Mouse (Mus musculus) embryonic stem cell, embryonic (primary cell): Measurements from ENCODE around the gene Csmd2.
"Not testable (repeated sequence)": the region's sequence is repeated elsewhere in the genome, so short reads cannot be mapped to it uniquely, and the experiment has no call there.

Experiments used
- CTCF ChIA-PET, 4 experiments: fragments of 300-600 bp in 2 of 4; fragments of 350-600 bp in 2 of 4; sonication (Branson Sonifier 250); formaldehyde crosslinking; loops; one replicate each; lab custom pipeline; 2022; ENCODE audit warnings: inconsistent platforms in 2 of 4; lab: Charles Lee
- POLR2A ChIA-PET, 4 experiments: fragments of 300-600 bp in 2 of 4; fragments of 350-600 bp in 2 of 4; sonication (Branson Sonifier 250); formaldehyde crosslinking; loops; one replicate each; lab custom pipeline; 2022; ENCODE audit warnings: antibody characterized with exemption in 4 of 4, inconsistent platforms in 1 of 4; lab: Charles Lee

The Csmd2 gene

DNA sequence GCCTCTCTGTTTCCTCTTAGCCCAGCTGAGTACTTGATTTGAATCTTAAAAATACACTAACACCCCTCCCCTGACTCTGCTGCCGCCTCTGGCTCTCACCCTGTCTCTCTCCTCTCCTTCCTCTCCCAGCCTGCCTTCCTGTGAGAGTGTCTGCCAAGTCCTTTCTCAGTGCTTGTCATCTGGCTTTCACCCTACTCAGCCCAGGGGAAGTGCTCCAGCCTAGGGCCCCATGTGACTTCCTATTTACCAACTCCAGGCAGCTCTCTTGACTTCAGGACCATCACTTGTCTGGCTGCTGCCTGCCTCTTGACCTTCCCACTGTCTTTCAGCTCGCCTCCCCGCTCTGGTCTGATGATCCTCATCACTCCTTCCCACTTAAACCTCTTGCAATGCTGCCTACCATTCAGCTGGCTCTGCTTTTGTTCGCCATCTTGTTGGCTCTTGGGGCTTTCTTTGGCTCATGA lies 15.0 kb downstream of the Csmd2 start:
- CTCF ChIA-PET: interaction anchor here in 1 of 4 experiments (0.6 kb wide), 1 partner anchor 199 kb away, joined by 4 read pairs; no protein-coding TSS in a partner anchor

DNA sequence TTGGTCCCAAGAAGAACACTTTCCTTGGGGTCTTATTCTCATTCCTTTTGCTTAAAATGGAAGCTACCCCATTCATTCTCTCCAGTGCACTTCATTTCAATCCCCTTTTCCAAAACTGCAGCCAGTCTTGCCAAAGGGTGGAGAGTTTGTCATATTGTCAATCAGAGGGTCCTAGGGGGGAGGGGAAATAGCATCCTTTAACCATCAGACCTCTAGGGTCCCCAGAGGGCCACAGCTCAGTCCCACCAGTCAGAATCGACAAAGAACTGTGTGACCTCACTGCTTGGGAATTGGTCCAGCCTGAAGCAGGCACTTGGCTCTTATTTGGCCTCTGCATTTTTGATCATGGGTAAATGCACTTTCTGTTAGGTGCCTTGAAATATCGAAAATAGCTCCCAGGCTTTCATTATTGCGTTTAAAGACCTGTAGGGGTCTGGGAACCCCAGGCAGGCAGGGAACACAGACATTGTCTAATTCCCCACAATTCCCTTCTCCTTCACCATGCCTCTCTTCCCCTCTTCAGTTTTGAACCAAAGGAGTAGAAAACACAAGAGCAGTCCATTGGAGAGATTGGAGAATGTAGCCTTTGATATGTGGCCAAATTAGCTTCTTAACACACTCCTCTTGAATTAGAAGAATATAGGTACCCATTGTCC lies 17.3 kb downstream of the Csmd2 start:
- ChIA-PET CTCF (interaction anchor here in 1 of 4 experiments (0.6 kb wide), 1 partner anchor 69 kb away, joined by 3 read pairs; no protein-coding TSS in a partner anchor), POLR2A (interaction anchor here in 1 of 4 experiments (0.6 kb wide), 1 partner anchor 16 kb away, joined by 3 read pairs; no protein-coding TSS in a partner anchor)

More for the DNA sequence above, 15.0 kb downstream of the Csmd2 start:
- POLR2A ChIA-PET: no interaction called here

DNA sequence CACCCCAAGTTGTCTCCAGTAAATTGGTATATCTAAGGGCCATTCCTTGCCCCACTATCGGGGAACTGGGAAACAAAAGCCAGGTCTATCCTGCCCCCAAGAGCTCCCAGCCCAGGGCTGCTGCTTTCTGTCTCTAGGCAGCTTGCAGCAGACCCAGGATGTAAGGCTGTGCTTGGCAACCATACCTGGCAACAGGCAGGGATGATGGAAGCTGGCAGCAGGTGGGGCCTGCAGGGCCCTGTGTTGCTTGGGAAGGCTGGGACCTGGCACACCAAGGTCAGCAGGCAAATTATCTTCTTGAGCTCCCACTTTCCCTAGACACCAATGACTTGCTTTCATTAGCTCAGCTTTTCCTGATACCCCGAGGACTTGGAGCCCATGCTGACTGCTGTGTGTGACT lies 31.8 kb downstream of the Csmd2 start:
- POLR2A ChIA-PET: no interaction called here
- CTCF ChIA-PET: interaction anchor here in 1 of 4 experiments (0.6 kb wide), 1 partner anchor 70 kb away, joined by 9 read pairs; no protein-coding TSS in a partner anchor

DNA sequence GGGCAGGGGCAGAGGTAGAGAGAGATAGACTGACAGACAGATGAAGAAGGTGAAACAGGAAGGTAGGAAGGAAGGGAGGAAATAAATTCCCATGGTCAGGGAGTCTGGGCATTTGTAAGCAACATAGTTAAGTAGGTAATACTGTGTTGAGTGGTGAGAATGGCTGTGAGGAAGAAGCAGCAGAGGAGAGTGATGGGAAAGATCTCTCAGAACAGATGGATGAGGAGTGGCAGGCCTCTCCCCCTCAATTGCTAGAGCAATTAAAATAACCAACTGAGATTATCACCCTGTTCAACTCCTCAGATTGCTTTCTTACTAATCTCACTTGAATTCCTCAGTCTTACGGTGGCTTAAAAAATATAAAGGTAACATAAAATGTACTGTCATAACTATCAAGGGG lies 40.6 kb downstream of the Csmd2 start:
- CTCF ChIA-PET: no interaction called here
- POLR2A ChIA-PET: no interaction called here

DNA sequence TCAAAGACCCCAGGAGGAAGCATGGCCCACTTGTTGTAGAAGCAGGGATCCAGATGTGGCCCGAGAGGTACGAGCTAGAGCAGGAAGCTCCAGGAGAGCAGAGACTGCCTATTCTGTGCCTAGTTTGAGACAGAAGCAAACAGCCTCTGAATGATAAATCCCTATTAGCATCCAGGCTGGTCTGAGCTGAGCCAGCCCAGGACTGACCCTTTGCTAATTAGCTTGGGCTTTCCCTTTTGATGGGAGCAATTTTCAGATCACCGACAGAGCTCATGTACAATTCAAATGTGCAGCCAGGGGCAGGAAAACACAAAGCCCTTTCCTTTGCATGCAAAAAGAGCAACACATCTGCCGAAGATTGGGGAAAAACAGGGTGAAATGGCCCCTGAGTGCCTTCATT lies 54.2 kb downstream of the Csmd2 start:
- CTCF ChIA-PET: no interaction called here
- POLR2A ChIA-PET: no interaction called here

DNA sequence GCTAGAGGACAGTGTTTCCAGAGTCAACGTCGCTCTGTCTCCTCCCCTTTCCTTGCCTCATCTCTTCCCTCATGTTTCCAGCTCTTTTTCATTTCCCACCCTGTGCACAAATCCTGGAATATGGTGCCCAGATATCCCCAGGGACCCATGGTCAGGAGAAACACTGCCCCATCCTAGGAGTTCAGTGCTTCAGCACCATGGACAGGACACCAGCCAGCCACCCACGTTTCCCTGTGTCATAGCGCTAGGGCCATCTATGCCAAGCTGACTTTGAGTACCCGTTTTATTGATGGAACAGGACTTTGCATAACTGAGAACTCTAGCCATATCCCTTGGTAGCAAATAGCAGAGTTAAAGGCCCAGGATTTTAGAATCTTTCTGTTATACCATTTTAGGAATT lies 55.0 kb downstream of the Csmd2 start:
- ChIA-PET POLR2A (no interaction called here), CTCF (no interaction called here)

DNA sequence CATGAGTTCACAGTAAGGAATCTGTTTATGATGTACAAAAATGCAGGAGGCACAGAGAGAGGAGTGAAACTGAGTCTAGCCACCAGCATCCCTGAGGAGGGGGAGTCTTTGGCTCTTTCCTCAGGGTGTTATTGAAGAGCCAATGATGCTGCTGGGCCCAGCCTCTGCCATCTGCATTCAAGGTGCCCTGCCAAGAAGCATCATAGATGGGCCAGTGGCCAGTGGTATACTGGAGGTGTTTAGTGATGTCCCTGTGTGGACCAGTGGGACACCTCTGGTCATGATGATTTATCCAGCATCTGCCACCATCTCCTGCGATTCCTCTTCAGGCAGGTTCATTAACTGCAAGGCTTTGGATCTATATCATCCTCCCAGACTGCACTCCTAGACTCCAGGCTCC lies 61.1 kb downstream of the Csmd2 start:
- POLR2A ChIA-PET: no interaction called here
- CTCF ChIA-PET: no interaction called here

DNA sequence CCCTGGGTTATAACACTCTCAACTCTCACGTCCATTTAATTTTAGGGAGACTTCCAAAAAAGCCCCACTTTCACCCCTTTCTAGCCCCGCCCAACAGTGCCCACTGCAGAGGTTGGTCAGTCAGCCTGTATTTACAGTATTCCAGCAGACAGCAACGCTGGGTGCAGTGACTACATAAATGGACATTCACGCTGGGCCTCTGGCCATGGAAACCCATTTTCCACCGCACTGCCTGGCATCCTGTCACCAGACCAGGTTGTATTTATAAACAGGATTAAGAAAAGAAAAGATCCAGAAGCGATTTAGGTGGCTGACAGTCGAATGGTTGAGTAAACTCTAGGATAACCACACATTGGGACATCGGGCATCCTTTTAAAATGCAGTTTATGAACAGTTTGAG lies 65.0 kb downstream of the Csmd2 start:
- POLR2A ChIA-PET: no interaction called here
- CTCF ChIA-PET: no interaction called here

DNA sequence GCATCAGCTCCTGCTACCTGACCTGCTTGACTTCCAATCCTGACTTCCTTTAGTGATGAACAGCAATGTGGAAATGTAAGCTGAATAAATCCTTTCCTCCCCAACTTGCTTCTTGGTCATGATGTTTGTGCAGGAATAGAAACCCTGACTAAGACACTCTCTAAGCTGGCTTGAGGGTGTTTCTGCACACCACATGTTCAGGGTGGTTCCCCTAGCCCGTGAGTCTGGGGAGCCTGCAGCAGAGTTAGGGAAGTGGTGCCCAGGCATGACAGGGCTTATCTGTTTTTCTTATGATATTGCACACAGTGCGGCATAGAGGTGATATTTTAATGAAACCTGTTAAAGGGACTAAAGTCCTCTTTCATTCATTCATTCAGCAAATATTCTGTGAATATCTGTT lies 73.6 kb downstream of the Csmd2 start:
- POLR2A ChIA-PET, CTCF ChIA-PET: not testable (repeated sequence)

DNA sequence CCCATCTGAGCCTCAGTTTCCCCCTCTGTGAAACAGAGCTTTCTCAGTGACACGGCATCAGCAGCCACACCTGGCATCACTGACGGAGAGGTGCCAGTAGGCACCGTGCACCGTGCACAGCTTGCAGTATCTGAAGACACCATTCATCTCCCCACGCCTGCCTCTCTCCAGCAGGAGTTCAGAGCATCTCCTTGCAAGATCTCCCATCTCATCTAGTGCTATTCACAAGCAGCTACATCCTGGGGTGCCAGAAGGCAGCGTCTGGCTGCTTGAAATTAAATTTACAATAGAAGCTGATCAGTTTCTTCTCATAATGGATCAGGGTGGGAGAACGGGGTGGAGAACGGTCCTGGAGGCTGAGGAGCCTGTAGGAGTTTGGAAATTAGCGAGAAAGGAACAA lies 79.5 kb downstream of the Csmd2 start:
- ChIA-PET POLR2A (interaction anchor here in 1 of 4 experiments (0.8 kb wide), 1 partner anchor 34 kb away, joined by 3 read pairs; no protein-coding TSS in a partner anchor), CTCF (no interaction called here)

DNA sequence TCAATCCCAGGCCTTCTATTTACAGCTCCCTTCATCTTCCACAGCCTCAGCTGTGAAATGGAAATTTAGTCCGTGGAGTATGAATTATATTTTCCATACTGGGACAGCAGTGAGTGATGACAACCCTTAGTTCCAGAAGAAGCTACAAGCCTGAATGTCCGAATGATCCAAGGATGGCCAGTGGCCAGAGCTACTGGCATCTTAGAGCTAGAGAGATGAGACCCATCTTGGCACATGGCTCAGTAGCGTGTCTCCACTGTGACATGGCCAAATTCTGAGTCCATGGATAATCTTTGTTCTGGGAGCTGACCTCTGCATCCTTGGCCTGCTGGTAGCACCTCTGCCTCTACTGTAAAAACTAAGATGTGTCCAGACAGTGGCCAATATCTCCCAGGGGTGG lies 96.8 kb downstream of the Csmd2 start:
- POLR2A ChIA-PET: no interaction called here

DNA sequence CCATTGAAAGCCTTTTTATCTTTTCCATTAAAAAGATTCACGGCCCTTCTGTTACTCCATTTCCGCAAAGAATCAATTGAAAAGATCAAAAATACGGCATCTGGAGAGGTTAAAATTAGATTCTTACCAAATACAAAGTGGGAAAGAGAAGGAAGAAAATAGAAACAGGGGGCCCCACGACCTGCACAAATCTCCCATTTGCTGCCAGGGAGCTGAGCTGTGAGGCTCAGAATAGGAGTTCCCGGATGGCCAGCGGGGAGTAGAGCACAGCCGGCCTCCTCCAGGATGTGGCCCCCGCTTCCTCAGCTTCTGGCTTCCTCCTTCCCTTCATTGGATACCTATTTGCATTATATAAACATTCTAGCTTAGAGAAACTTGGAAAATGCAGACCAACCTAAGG lies 97.4 kb downstream of the Csmd2 start:
- ChIA-PET CTCF (no interaction called here), POLR2A (no interaction called here)

More for the DNA sequence above, 96.8 kb downstream of the Csmd2 start:
- CTCF ChIA-PET: no interaction called here

DNA sequence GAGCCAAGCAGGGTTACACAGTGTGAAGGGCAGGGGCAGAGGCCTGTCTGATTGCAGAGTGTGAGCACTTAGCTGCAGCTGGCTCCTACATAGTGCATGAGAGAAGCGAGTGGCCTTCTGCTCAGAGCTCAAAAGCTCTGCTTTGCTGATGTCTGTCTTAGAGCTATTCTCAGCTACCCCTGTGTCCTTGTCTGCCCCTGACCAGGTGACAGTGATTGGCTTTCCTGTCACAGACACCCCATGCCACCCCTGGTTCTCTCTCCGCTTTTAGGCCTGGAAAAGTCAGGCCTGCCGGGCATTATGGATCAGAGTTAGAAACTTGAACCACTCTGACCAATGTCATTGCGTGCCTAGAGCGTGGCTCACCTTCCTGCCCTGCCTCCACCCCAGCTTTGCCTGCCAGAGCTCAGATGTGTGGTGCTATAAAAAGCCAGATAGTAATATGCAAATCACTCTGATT lies 99.5 kb downstream of the Csmd2 start:
- ChIA-PET CTCF (no interaction called here), POLR2A (no interaction called here)

DNA sequence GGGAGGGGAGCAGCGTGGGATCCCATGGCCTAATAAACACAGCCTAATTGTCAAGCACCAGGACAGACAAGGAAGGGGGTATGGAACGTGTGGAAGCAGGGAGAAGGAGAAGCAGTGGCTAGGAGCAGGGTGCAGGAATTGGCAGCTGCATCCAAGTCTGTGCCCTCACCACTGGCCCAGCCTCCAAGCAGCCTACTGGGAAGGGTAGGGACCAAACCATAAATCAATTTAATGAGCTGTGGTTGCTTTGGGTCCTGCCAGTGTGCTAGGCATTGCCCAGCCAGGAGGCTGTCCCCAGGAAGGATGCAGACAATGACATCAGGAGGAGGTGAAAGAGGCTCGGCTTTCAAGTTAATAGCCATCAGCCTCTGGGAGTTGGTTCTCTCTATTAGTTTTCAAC lies 100.0 kb downstream of the Csmd2 start:
- ChIA-PET POLR2A (no interaction called here), CTCF (no interaction called here)

DNA sequence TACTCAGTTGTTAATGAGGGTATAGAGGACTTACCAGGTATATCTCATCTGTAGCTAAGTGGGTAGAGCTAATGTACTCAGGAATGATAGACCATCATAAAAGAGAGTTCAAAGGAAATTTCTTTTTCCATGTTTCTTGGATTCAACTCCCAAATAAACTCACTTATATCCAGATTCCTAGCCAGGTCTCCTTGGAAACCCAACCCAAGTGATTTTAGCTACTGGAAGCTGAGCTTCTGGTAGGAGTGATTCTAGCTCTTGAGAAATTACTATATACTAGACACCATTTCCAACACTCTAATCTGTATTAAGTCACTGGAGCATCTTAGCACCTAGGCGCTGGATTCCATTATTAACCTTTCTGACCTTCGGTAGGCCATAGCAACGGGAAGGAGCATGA lies 100.6 kb downstream of the Csmd2 start:
- POLR2A ChIA-PET: interaction anchor here in 2 of 4 experiments (0.6 kb wide), 2 partner anchors 28 to 754 kb away, joined by 3 to 7 read pairs; no protein-coding TSS in a partner anchor
- CTCF ChIA-PET: interaction anchor here in 1 of 4 experiments (0.6 kb wide), 1 partner anchor 153 kb away, joined by 5 read pairs; no protein-coding TSS in a partner anchor

DNA sequence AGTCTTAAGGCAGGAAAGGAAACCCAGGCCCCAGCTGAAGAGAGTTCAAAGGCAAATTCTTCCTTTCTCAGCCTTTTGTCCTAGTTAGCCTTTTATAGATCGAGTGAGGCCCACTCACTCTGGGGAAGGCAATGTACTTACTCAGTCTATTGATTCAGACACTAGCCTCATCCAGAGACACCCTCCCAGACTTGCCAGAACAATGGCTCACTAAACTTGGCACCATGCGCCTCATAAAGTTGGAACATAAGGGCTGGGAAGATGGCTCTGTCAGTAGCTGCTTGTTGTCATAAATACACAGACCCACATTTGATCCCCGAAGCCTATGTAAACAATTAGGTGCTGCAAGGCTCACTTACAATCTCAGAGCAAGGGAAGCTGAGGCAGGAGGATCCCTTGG lies 104.3 kb downstream of the Csmd2 start:
- ChIA-PET CTCF (no interaction called here), POLR2A (no interaction called here)

DNA sequence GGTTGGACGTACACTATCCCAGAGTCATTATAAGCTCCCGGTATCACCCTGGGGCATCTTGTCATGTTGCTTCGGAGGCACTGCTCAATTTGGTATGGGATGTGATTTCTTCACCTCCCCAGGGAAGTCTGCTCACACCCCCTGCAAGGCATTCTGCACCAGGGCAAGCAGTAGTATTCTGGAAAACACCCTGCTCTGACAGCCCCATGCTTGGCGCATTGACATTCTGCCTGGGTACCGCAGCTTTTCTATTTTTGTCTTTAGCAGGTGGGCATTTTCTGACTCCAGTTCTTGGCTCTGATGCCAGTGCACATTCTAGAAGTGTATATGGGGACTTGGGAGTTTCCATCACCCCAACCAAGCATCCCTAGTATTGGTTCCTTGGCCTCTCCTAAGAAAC lies 111.9 kb downstream of the Csmd2 start:
- POLR2A ChIA-PET: interaction anchor here in 2 of 4 experiments (0.6 kb wide), 2 partner anchors 112 to 1587 kb away, joined by 6 to 9 read pairs; partner anchors contain the start of gene Csmd2 (in 1 of the 2)
- CTCF ChIA-PET: interaction anchor here in 1 of 4 experiments (0.5 kb wide), 1 partner anchor 16 kb away, joined by 5 read pairs; no protein-coding TSS in a partner anchor

DNA sequence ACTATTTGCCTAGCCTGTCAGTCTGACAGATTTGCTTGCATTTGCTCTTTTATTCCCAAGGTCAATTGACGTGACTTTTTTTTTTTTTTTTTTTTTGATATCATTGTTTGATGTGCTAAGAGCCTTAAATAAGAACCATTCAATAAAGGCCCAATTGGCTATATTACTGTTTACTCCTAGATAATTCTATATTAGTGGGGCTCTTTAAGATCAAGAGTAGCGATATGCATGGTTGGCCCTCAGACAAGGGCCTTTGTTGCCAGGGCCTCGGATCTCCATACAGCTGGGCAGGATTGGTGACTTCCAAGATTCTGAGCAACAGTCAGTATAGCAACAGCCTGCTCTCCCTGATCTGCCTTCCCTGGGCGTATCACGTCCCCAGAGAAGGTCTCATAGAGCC lies 112.9 kb downstream of the Csmd2 start:
- CTCF ChIA-PET: no interaction called here
- POLR2A ChIA-PET: interaction anchor here in 2 of 4 experiments (0.7 kb wide), 3 partner anchors 79 to 364 kb away, joined by 3 to 4 read pairs (median 3); no protein-coding TSS in a partner anchor

DNA sequence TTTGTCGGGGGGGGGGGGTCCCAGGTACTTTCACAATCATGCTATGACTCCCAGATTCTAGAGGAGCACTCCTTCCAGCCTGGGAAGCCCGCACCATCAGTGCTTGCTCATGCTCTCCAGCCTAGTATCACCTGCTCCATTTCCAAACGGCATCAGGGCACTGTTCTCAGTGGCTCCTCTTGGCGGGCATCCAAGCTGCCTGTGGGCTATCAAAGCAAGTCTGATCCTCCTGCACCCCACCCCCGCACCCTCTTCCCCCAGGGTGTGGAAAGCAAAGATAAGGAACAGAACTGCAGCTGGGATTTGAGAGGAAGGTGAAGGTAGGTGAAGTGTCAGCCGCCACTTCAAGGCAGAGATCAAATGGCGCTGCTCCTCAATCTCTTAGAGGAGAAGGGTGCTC lies 128.7 kb downstream of the Csmd2 start:
- POLR2A ChIA-PET: interaction anchor here in 3 of 4 experiments (0.5 to 0.7 kb wide), 5 partner anchors 28 to 708 kb away, joined by 3 to 7 read pairs (median 4); no protein-coding TSS in a partner anchor
- CTCF ChIA-PET: interaction anchor here in 1 of 4 experiments (0.5 kb wide), 1 partner anchor 297 kb away, joined by 4 read pairs; no protein-coding TSS in a partner anchor

DNA sequence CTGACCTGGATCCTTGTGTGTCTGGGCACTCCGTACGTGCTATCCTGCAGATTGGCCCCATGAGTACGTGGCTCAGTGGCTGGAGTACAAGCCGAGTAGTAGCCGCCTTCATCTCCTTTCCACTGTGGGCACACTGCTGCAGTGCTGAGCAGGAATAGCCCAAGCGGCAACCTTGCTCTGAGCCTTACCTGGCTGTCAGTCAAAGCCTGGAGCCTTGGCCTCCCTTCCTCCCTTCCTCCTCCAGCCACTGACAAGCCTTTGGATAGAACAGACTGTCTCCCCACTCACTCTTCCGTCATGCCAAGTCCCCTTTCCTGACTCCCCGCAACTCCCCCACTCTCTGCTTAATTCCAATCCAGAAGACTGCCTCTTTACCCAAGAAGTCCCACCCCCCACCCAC lies 135.6 kb downstream of the Csmd2 start:
- ChIA-PET CTCF (interaction anchor here in 1 of 4 experiments (0.6 kb wide), 1 partner anchor 304 kb away, joined by 3 read pairs; no protein-coding TSS in a partner anchor), POLR2A (interaction anchor here in 2 of 4 experiments (0.6 to 1.2 kb wide), 4 partner anchors 41 to 1608 kb away, joined by 3 to 5 read pairs (median 4); no protein-coding TSS in a partner anchor)
